Mouse (Mus musculus) neural tube, embryonic 12.5 days (tissue): ENCODE results near the gene Tmem44. TPM values are rescaled to one million over a fixed set of nuclear protein-coding genes. Genes with fewer than 3 reads are reported as not detected.
"Not testable (repeated sequence)": the region's sequence is repeated elsewhere in the genome, so short reads cannot be mapped to it uniquely, and the experiment has no call there.

ENCODE experiments used
- ATAC-seq: fragments of 200-750 bp; cut with Nextera tagmentation; 2 replicates; pipeline ENCODE4 v1.8.0; 2017; ENCODE audit warnings: low read depth, mild to moderate bottlenecking, moderate TSS enrichment, moderate library complexity; ENCODE audit not compliant: low FRiP score
- H3K27ac ChIP-seq: fragments of 300-500 bp; sonication (generic); 2 replicates; pipeline ENCODE4 v1.5.1; 2016
- H3K27me3 ChIP-seq: fragments of 300-500 bp; sonication (generic); replicated peaks from 2 replicates; pipeline ENCODE4 v1.6.1; 2016; ENCODE audit warnings: mild to moderate bottlenecking
- H3K36me3 ChIP-seq: fragments of 300-500 bp; sonication (generic); 2 replicates; pipeline ENCODE4 v1.6.1; 2016; ENCODE audit warnings: mild to moderate bottlenecking
- H3K4me1 ChIP-seq: fragments of 300-500 bp; sonication (generic); 2 replicates; pipeline ENCODE4 v1.6.1; 2016
- H3K4me2 ChIP-seq: fragments of 300-500 bp; sonication (generic); replicated peaks from 2 replicates; pipeline ENCODE4 v1.6.1; 2016; ENCODE audit warnings: mild to moderate bottlenecking
- H3K4me3 ChIP-seq: fragments of 300-500 bp; sonication (generic); 2 replicates; pipeline ENCODE4 v1.5.1; 2016
- H3K9ac ChIP-seq: fragments of 300-500 bp; sonication (generic); 2 replicates; pipeline ENCODE4 v1.6.1; 2016; ENCODE audit warnings: mild to moderate bottlenecking
- H3K9me3 ChIP-seq: fragments of 300-500 bp; sonication (generic); 2 replicates; pipeline ENCODE4 v1.6.1; 2016; ENCODE audit warnings: mild to moderate bottlenecking
- WGBS: fragments of 180-500 bp; shearing (Covaris S2); methylation state at CpG from one replicate; pipeline ENCODE4 v1.1.7; 2016; 5-methylcytosine and 5-hydroxymethylcytosine counted together
- polyA plus RNA-seq: library from polyadenylated mRNA; unstranded; fragments of >200 nt; fragmentation: Nextera tagmentation; extraction: Ambion mirVana; gene quantifications from 2 replicates; pipeline ENCODE4 v1.2.1, GENCODE M21; 2016

Gene Tmem44
- polyA plus RNA-seq, 1 experiment from 2014 or later = 60.8 TPM

DNA sequence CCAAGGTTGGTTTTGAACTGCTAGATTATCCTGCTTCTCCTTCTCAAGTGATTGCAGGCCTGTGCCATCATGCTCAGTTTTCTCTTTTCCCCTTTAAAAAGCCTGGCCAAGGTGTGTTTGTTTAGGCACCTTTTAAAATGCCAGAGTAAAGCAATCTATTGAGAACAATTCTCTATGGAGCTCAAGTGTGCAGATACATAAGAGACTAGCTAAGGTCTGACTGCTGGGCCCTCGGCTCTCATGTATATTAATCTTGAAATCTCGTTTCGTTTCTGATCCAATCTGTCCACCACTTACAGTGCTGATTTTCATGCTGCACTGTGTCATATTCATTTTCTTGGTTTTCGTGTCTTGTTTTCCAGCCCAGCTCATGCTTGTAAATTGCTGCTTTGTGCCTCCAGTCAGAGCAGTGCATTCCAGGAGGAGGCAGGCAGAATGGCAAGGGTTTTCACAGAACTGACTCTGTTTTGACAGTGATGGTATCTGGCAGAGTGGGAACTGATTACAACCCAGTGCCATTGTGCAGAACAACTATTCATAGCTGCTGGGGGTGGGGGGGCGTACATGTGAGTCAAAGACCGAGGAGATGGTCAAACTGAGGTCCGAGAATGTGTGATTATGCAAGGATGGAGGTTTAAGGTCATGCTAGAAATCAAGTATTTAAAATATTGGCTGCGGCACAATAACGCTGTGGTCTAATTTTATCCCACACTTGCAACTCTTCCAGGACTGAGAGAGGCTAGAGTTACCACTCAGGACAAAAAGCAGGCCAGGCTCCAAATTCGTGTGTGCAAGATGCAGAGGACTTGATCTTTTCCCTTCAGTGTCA is 74.8 kb downstream of the Tmem44 start:
- H3K4me3 ChIP-seq = no peak overlapping the region
- no peaks in the 10 kb centered on the region for H3K36me3 ChIP-seq
- no peaks in the 10 kb centered on the region for H3K4me1 ChIP-seq
- 0 out of 2 replicates have a peak, but pooled peaks cover 4% of the 10 kb centered on the region for H3K9me3 ChIP-seq
- H3K27me3 ChIP-seq = no peaks in the 10 kb centered on the region
- ATAC-seq = no peak
- H3K9ac ChIP-seq = no peak overlapping the region
- H3K4me2 ChIP-seq = no peak overlapping the region
- H3K27ac ChIP-seq = no peak overlapping the region
- 79% methylated on average over 10 of the region's 10 CpGs for WGBS

DNA sequence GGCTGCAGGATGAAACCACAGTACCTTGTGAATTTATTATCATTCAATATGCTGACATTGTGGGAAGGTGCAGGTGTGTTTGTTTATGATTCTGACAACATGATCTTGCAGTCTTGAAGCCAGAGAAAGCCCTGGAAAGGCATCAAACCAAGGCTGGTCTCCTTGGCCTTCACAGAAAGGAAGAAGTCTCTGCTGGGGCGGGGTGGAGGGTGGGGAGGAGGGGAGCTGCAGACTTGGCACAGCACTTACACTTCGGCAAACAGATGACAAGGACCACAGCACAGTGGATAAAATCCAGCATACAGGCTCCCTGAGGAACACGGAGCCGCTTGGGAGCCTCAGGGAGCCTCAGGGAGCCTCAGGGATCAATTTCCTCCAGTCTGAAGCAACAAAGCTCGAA is 78.2 kb downstream of the Tmem44 start:
- Histone ChIP-seq H3K9me3 (0 out of 2 replicates have a peak, but pooled peaks cover 4% of the 10 kb centered on the region), H3K36me3 (no peaks in the 10 kb centered on the region), H3K4me1 (no peaks in the 10 kb centered on the region), H3K4me3 (no peak overlapping the region), H3K27me3 (no peaks in the 10 kb centered on the region), H3K9ac (no peak overlapping the region), H3K4me2 (no peak overlapping the region), H3K27ac (no peak overlapping the region)
- ATAC-seq = no peak
- WGBS = 75% methylated on average over 5 of the region's 5 CpGs

GRCm38 (mm10) chr16:30471912-30472311 is 78.7 kb downstream of the Tmem44 start:
- no peaks in the 10 kb centered on the region for H3K4me1 ChIP-seq
- no peak overlapping the region for H3K4me2 ChIP-seq
- no peaks in the 10 kb centered on the region for H3K36me3 ChIP-seq
- no peak overlapping the region for H3K27ac ChIP-seq
- no peak for ATAC-seq
- no peak overlapping the region for H3K9ac ChIP-seq
- 0 out of 2 replicates have a peak, but pooled peaks cover 4% of the 10 kb centered on the region for H3K9me3 ChIP-seq
- no peak overlapping the region for H3K4me3 ChIP-seq
- no peaks in the 10 kb centered on the region for H3K27me3 ChIP-seq
- WGBS = 83% methylated on average over 2 of the region's 2 CpGs

GRCm38 (mm10) chr16:30468944-30469343 is 81.7 kb downstream of the Tmem44 start:
- 95% methylated on average over 6 of the region's 6 CpGs for WGBS
- H3K36me3 ChIP-seq = no peaks in the 10 kb centered on the region
- H3K4me1 ChIP-seq = no peaks in the 10 kb centered on the region

DNA sequence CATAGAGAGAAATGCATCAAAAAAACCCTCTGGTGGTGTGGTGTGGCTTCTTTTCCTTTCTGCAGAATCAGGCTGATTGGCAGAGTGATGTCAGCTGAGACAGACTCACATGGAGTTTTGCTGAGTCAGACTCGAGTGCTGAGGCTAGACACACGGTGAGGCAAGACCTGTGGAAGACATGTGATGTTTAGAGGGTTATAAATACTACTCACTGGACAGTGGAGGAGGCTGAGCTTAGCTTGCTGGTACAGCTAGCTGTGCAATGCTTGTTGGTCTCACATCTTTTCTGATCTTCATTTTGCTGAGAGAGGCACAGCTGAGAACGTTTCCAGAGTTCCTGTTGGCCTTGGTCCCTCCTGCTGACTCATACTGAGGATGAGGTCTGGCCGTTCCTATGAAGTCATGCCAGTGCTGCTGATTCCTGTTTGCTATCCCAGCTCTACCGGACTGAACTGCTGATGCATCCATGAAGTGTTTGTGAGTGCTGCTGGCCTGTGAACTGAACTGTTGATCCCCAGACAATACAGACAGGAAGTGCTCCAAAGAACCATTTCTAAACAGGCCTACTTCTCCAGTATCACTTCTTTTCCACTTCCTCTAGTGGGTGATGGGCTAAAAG is 84.9 kb downstream of the Tmem44 start:
- no peak overlapping the region for H3K4me3 ChIP-seq
- no peaks in the 10 kb centered on the region for H3K27me3 ChIP-seq
- 74% methylated on average over 5 of the region's 5 CpGs for WGBS
- no peaks in the 10 kb centered on the region for H3K4me1 ChIP-seq
- ATAC-seq = no peak
- H3K27ac ChIP-seq = no peak overlapping the region
- no peak overlapping the region for H3K9ac ChIP-seq
- no peak overlapping the region for H3K4me2 ChIP-seq
- peaks cover 6% of the 10 kb centered on the region; the same call in 1 of the 2 replicates for H3K9me3 ChIP-seq
- H3K36me3 ChIP-seq = no peaks in the 10 kb centered on the region

More at GRCm38 (mm10) chr16:30468944-30469343, 81.7 kb downstream of the Tmem44 start:
- no peak overlapping the region for H3K4me2 ChIP-seq
- H3K27ac ChIP-seq = no peak overlapping the region
- no peak overlapping the region for H3K4me3 ChIP-seq
- H3K27me3 ChIP-seq = no peaks in the 10 kb centered on the region
- no peak overlapping the region for H3K9ac ChIP-seq
- ATAC-seq = no peak
- 0 out of 2 replicates have a peak, but pooled peaks cover 4% of the 10 kb centered on the region for H3K9me3 ChIP-seq

GRCm38 (mm10) chr16:30464742-30465141 is 85.9 kb downstream of the Tmem44 start:
- ATAC-seq, H3K4me2 ChIP-seq, H3K27me3 ChIP-seq, H3K27ac ChIP-seq, H3K9ac ChIP-seq, H3K4me3 ChIP-seq, H3K9me3 ChIP-seq, H3K4me1 ChIP-seq, H3K36me3 ChIP-seq: not testable (repeated sequence)
- WGBS = 95% methylated on average over 3 of the region's 3 CpGs

Other genes starting within 250 kb of the Tmem44 start
- 1.3 and 1.6 TPM in 2 replicates for gene Gp5, start 240.1 kb downstream of the Tmem44 start, polyA plus RNA-seq
- 13.0 and 13.3 TPM in 2 replicates for gene Atp13a3, start 144.9 kb downstream of the Tmem44 start, polyA plus RNA-seq
- 72.8 and 73.6 TPM in 2 replicates for gene Lsg1, start 36.8 kb upstream of the Tmem44 start, polyA plus RNA-seq
- gene Fam43a, start 48.9 kb upstream of the Tmem44 start, polyA plus RNA-seq = 20.2 and 23.2 TPM in 2 replicates